Mouse (Mus musculus) forebrain, embryonic 12.5 days (tissue): Measurements from ENCODE around the gene Prkce. TPM values are rescaled to one million over a fixed set of nuclear protein-coding genes. Genes with fewer than 3 reads are reported as not detected.

Source experiments
- ATAC-seq: fragments of 200-750 bp; cut with Nextera tagmentation; 2 replicates; pipeline ENCODE4 v1.8.0; 2017; ENCODE audit warnings: moderate TSS enrichment; ENCODE audit not compliant: low FRiP score
- H3K27ac ChIP-seq: fragments of 300-500 bp; sonication (generic); 2 replicates; pipeline ENCODE4 v1.5.1; 2016; ENCODE audit warnings: mild to moderate bottlenecking
- H3K27me3 ChIP-seq: fragments of 300-500 bp; sonication (generic); 2 replicates; pipeline ENCODE4 v1.6.1; 2016; ENCODE audit warnings: mild to moderate bottlenecking
- H3K36me3 ChIP-seq: fragments of 300-500 bp; sonication (generic); replicated peaks from 2 replicates; pipeline ENCODE4 v1.6.1; 2016; ENCODE audit warnings: mild to moderate bottlenecking
- H3K4me1 ChIP-seq: fragments of 300-500 bp; sonication (generic); 2 replicates; pipeline ENCODE4 v1.6.1; 2016
- H3K4me2 ChIP-seq: fragments of 300-500 bp; sonication (generic); 2 replicates; pipeline ENCODE4 v1.6.1; 2016; ENCODE audit warnings: mild to moderate bottlenecking, moderate library complexity
- H3K4me3 ChIP-seq: fragments of 300-500 bp; sonication (generic); replicated peaks from 2 replicates; pipeline ENCODE4 v1.5.1; 2016; ENCODE audit warnings: mild to moderate bottlenecking
- H3K9ac ChIP-seq: fragments of 300-500 bp; sonication (generic); 2 replicates; pipeline ENCODE4 v1.6.1; 2016; ENCODE audit warnings: mild to moderate bottlenecking
- H3K9me3 ChIP-seq: fragments of 300-500 bp; sonication (generic); 2 replicates; pipeline ENCODE4 v1.6.1; 2016
- WGBS: fragments of 180-500 bp; shearing (Covaris S2); methylation state at CpG from one replicate; pipeline ENCODE4 v1.1.7; 2016; 5-methylcytosine and 5-hydroxymethylcytosine counted together
- polyA plus RNA-seq: library from polyadenylated mRNA; unstranded; fragments of >200 nt; fragmentation: Nextera tagmentation; extraction: Ambion mirVana; gene quantifications from 2 replicates; pipeline ENCODE4 v1.2.1, GENCODE M21; 2016

Prkce gene
- polyA plus RNA-seq, 1 experiment from 2014 or later: 6.0 TPM

DNA sequence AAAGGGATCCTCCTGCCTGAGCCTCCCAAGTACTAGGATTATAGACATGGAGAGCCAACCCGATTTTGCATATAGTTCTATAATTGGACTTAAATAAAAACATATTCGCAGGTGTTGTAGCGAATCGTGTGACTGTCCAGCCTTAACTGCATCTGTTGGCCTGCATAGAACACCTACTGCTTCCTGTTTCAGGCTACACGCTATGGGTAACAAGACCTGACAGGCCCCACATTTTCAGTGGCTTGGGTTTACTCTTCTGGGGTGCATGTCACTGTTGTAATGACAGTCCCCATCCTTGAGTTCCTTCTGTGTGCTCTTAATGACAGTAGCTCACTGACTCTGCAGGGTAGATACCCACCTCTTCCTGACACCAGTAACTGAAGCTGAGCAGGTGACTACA, 278.3 kb downstream of the Prkce start:
- no peaks in the 10 kb centered on the region for H3K36me3 ChIP-seq
- ATAC-seq: no peak
- H3K9me3 ChIP-seq: peaks cover 6% of the 10 kb centered on the region; the same call in 1 of the 2 replicates
- peaks cover 6% of the 10 kb centered on the region for H3K4me1 ChIP-seq
- H3K27ac ChIP-seq: no peak overlapping the region
- no peaks in the 10 kb centered on the region for H3K27me3 ChIP-seq
- no peak overlapping the region for H3K4me2 ChIP-seq
- WGBS: 92% methylated on average over 5 of the region's 5 CpGs
- H3K9ac ChIP-seq: no peak overlapping the region
- H3K4me3 ChIP-seq: no peak overlapping the region

DNA sequence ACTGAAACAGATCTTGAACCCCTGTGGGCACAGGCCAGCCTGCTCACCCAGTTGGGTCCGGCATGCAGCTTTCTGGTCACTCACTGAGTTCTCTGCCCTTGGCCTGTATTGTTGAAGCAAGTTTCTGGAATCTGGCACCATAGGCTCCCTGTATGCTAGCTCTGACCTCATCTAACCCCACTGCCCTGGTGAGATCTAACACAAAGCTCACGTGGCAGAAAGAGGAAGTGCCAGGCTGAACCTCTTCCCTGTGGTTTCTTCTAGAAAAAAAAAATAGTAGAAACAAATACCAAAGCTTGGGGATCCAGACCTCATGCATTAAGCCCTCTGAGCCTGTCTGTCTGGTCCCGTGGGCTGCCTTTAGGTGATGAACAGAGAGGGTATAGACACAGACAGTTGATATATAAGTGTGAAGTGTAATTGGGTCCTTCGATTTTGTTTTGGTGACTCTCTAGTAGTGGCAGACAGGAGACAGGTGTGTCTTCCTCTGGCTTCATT, 279.6 kb downstream of the Prkce start:
- Histone ChIP-seq H3K27me3 (no peaks in the 10 kb centered on the region), H3K4me3 (no peak overlapping the region), H3K4me2 (no peak overlapping the region), H3K27ac (no peak overlapping the region), H3K9me3 (peaks cover 6% of the 10 kb centered on the region; the same call in 1 of the 2 replicates), H3K4me1 (peaks cover 6% of the 10 kb centered on the region), H3K36me3 (no peaks in the 10 kb centered on the region), H3K9ac (no peak overlapping the region)
- WGBS: 87% methylated on average over 4 of the region's 4 CpGs
- ATAC-seq: no peak

DNA sequence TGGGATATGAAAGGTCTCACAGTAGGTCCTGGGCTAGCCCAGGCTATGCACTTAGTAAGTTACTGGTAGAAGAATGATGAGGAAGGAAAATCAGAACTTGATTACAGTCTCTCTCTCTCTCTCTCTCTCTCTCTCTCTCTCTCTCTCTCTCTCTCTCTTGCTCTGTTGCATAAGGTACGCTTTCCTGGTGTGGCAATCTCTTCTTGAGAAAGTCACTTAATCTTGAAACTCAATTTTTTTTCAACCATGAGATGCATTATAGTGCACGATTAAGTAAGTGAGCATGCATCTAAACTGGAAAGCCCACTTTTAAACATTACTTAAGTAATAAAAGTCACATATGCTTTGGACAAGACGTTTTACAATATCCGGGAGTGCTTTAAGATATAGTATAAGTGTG, 285.3 kb downstream of the Prkce start:
- no peak for ATAC-seq
- 91% methylated on average over 4 of the region's 4 CpGs for WGBS

DNA sequence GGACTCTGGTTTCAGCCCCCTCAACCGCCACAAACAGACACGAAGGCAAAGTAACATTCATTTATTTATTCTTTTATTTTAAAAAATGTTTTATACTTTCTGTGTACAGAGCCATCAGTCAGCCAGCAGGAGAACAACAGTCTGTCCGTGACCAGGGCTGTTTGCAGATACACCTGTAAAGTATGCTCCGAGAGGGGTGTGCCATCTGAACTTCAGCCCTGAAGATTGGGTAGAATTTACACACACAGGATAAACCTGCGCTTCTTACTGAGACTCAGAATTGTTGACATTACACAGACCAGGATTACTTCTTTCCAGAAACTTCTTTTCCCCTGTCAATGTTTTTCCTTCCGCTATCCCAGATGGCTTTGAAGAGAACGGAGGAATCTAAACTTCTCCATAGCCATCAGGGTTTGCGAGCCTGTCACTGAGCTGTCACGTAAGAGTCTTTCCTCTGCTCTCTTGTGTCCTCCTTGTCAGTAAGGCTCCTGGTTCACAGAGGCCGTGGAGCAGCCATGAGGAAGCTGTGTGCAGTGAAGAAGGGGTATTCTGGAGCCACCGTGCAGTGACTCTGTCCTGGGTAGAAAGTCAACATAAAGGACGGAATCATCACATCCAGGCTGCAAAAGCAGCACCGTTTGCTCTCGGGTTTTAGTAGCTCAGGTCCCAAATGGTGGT, 286.2 kb downstream of the Prkce start:
- Histone ChIP-seq H3K9ac (no peak overlapping the region), H3K9me3 (no peaks in the 10 kb centered on the region), H3K4me2 (no peak overlapping the region), H3K4me3 (no peak overlapping the region), H3K4me1 (no peaks in the 10 kb centered on the region), H3K27me3 (no peaks in the 10 kb centered on the region), H3K27ac (no peak overlapping the region), H3K36me3 (no peaks in the 10 kb centered on the region)
- no peak for ATAC-seq
- 91% methylated on average over 14 of the region's 14 CpGs for WGBS

More for the DNA sequence above, 285.3 kb downstream of the Prkce start:
- H3K4me1 ChIP-seq: no peaks in the 10 kb centered on the region
- H3K27me3 ChIP-seq: no peaks in the 10 kb centered on the region
- H3K9me3 ChIP-seq: peaks cover 5% of the 10 kb centered on the region; the same call in 1 of the 2 replicates
- no peak overlapping the region for H3K4me2 ChIP-seq
- no peak overlapping the region for H3K27ac ChIP-seq
- H3K9ac ChIP-seq: no peak overlapping the region
- no peak overlapping the region for H3K4me3 ChIP-seq
- H3K36me3 ChIP-seq: no peaks in the 10 kb centered on the region

DNA sequence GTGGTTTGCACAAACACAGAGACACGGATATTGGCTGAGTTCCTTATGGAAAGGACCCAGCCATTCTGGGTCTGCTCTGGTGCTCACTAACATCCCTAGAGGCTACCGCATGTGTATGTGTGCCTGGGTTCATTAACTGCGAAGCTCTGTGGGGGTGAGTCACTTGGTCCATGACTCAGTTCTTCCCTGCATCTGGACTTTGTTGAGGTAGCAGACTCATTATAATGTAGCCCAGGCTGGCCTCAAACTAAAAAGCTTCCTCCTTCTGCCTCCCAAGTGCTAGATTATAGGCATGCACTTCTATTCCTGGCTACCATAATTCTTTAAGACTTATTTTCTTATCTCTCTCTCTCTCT, 286.7 kb downstream of the Prkce start:
- Histone ChIP-seq H3K4me1 (no peaks in the 10 kb centered on the region), H3K4me2 (no peak overlapping the region), H3K9me3 (no peaks in the 10 kb centered on the region), H3K27ac (no peak overlapping the region), H3K36me3 (no peaks in the 10 kb centered on the region), H3K4me3 (no peak overlapping the region), H3K9ac (no peak overlapping the region), H3K27me3 (no peaks in the 10 kb centered on the region)
- no peak for ATAC-seq
- 91% methylated on average over 3 of the region's 3 CpGs for WGBS

DNA sequence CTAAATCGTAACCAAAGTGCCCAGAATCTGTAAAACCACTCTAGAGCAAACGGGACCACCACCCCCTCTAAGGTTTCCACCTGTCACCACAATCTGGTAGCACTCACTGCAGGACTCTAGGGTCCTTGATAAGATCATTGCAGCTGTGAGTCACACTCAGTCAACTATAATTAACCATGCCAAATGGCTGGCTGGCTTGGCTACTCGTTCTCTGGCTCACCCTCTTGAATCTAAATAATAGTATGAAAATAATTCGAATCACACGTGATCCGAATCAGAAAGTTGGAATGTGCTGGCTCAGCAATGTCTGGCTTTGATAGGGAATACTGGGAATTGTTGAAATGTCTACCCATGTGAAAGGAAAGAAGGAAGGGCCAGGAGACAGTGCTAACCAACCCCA, 288.9 kb downstream of the Prkce start:
- Histone ChIP-seq H3K4me1 (no peaks in the 10 kb centered on the region), H3K27ac (no peak overlapping the region), H3K9me3 (no peaks in the 10 kb centered on the region), H3K4me3 (no peak overlapping the region), H3K36me3 (no peaks in the 10 kb centered on the region), H3K27me3 (no peaks in the 10 kb centered on the region), H3K4me2 (no peak overlapping the region), H3K9ac (no peak overlapping the region)
- no peak for ATAC-seq
- WGBS: 87% methylated on average over 6 of the region's 6 CpGs

DNA sequence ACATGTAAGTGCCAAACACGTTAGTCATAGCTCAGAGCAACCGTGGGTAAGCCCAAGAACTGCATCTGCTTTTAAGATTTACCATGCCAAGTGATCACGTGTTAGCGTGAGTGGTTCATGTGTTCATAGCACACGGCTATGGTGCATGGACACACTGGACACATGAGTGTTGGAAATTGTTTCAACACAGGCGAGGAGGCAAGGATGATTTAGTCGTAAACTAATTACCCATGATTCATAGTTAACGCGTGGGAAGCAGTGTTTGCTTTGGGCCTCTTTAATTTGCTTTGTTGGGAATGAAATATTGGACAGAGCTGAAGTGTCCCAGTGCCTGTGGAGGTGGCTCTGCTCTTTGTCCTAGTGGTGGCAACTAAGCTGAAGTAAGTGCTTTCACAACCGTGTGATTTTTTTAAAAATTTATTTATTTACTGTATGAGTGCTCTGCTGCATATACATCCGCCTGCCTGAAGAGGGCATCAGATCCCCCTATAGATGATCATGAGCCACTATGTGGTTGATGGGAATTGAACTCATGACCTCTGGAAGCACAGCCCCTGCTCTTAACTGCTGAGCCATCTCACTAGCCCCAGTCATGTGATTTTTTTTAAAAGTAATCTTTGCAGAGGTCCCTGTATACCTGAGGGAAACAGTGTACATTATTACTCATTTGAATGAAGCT, 290.9 kb downstream of the Prkce start:
- no peaks in the 10 kb centered on the region for H3K4me1 ChIP-seq
- no peaks in the 10 kb centered on the region for H3K36me3 ChIP-seq
- no peak overlapping the region for H3K4me3 ChIP-seq
- ATAC-seq: no peak
- H3K9ac ChIP-seq: no peak overlapping the region
- H3K9me3 ChIP-seq: no peaks in the 10 kb centered on the region
- peaks cover 11% of the 10 kb centered on the region for H3K27me3 ChIP-seq
- no peak overlapping the region for H3K27ac ChIP-seq
- H3K4me2 ChIP-seq: no peak overlapping the region
- 84% methylated on average over 11 of the region's 11 CpGs for WGBS

DNA sequence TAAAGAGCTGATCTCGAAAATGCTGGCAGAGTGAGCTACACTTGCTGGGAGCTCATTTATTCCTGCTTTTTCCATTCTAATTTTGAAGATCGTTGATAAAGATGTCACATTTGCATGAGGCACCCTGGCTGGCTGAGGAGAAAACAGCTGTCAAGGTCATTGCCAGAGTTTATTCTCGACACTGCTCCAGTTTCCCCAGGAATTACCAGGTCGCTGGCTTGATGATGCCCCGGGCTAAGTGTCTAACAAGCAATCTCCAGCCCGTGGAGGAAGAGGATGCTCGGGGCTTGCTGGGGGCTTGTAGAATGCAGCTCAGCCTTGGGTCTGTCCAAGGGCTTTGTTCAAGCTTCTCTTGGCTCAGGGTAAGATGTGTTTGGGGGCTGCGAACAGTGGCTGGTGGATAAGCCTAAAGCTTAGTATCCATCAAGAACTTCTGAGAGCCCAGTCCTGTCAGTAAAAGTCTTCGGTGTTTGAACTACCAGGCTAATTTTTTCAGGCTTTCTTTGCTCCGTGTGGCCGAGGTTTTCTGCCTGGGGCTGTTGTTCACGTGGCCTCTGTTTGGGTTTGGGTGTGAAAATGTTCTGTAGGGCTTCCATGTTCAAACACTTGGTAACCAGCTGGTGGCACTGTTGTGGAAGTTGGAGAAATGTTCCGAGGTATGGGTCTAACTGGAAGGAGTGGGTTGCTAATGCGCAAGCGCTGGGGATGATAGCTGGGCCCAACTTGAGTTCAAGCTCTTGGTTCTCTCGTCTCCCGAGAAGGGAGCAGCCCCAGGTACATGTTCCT, 293.3 kb downstream of the Prkce start:
- Histone ChIP-seq H3K36me3 (no peaks in the 10 kb centered on the region), H3K9ac (no peak overlapping the region), H3K4me3 (no peak overlapping the region), H3K4me2 (no peak overlapping the region), H3K4me1 (peaks cover 14% of the 10 kb centered on the region), H3K27ac (no peak overlapping the region), H3K27me3 (peaks cover 32% of the 10 kb centered on the region), H3K9me3 (no peaks in the 10 kb centered on the region)
- WGBS: 72% methylated on average over 17 of the region's 17 CpGs
- ATAC-seq: no peak

DNA sequence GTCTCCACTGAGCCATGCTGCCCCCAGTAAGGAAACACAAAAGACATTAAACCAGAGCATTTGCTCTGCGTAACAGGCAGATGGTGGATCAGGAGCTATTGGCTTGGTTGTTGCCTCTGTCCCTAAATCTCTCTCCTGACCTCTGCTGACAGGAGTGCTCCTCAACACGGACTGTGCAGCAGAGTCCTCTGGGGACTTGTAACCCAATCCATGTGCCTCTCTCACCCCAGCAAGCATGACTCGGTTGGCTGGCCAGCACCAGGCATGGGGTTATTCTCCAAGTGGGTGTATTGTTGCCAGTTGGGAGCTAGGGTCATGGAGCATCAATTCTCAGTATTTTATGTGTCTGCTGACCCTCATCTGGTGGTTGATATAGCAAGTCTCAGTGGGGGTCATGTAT, 295.8 kb downstream of the Prkce start:
- Histone ChIP-seq H3K27ac (no peak overlapping the region), H3K9me3 (no peaks in the 10 kb centered on the region), H3K4me1 (peaks cover 36% of the 10 kb centered on the region), H3K4me3 (no peak overlapping the region), H3K9ac (no peak overlapping the region), H3K27me3 (peaks cover 50% of the 10 kb centered on the region), H3K4me2 (no peak overlapping the region), H3K36me3 (no peaks in the 10 kb centered on the region)
- WGBS: 75% methylated on average over 3 of the region's 3 CpGs
- ATAC-seq: no peak

DNA sequence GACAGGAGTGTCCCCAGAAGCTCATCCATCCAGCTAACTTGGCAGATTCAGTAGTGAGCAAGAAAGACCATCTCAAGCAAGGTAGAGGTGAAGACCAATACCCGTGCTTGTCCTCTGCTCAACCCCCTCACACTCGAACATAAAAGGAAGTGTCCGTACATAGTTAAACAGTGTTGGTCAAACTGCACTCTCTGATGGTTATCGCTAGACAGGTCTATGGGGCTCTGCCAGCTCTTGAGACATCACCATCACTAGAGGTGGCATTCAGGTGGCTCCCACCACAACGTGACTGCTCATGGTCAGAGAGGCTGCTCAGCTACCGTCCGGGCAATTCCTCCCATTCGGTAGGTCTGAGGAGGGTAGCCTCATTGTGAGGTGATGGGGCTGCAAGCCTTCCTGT, 296.6 kb downstream of the Prkce start:
- no peak overlapping the region for H3K27ac ChIP-seq
- no peak for ATAC-seq
- no peaks in the 10 kb centered on the region for H3K9me3 ChIP-seq
- H3K4me1 ChIP-seq: peaks cover 43% of the 10 kb centered on the region
- H3K4me2 ChIP-seq: no peak overlapping the region
- H3K4me3 ChIP-seq: no peak overlapping the region
- 92% methylated on average over 8 of the region's 8 CpGs for WGBS
- H3K36me3 ChIP-seq: no peaks in the 10 kb centered on the region
- peaks cover 58% of the 10 kb centered on the region for H3K27me3 ChIP-seq
- no peak overlapping the region for H3K9ac ChIP-seq

DNA sequence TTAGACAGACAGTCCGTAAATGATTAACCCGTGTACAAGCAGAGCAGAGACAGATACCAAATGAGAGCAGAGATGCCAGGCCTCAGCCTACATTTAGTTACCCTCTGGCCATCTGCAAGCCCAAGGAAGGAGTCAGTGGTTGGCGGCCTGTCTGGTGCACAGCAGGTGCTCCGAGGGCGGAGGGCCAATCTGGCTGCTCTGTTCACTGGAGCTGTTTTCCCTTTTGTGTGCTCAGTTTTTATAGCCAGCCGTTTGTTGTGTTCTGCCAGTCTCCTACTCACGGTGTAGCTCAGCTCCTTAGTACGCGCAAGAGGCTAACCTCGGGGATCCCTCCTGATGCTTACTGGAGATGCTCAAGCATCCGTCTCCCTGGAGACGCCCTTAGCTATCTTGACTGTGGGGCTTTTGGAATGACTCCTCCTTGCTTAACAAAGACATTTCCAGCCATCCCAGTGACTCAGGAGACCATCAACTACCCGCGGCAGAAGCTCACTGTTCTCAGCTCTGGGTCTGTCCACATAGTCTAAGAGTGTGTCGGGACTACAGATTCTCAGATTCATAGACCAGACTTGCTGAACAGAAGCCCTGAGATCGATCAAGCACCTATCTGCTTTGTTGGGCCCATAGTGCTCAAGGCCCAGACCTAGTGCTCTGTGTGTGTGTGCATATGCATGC, 297.2 kb downstream of the Prkce start:
- Histone ChIP-seq H3K36me3 (no peaks in the 10 kb centered on the region), H3K4me2 (no peak overlapping the region), H3K27me3 (peaks cover 61% of the 10 kb centered on the region), H3K4me1 (peaks cover 47% of the 10 kb centered on the region), H3K27ac (0 out of 2 replicates have a peak overlapping the region, but pooled peaks have one; percentile 19), H3K4me3 (no peak overlapping the region), H3K9ac (no peak overlapping the region), H3K9me3 (no peaks in the 10 kb centered on the region)
- 49% methylated on average over 16 of the region's 16 CpGs for WGBS
- peak; percentile 25; the same call in 1 of the 2 replicates for ATAC-seq

DNA sequence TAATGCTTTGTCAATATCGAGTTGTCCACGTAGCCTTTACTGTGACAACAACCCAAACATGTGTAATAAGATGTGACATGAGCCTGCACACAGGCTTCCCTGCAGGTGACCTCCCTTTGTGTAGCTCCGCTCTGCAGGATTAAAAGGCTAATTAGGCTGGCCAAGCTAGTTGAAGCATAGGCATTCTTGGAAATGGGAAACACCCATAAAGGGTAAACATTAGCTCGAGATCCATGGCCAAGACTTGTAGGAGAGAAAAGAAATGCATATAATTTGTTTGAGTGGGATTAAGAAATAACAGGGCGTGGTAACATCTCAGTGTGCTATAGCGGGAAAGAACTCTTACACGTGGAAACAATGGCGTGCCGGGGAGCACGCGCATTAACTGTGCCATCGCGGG, 298.3 kb downstream of the Prkce start:
- H3K4me1 ChIP-seq: peaks cover 47% of the 10 kb centered on the region
- H3K36me3 ChIP-seq: no peaks in the 10 kb centered on the region
- no peak overlapping the region for H3K27ac ChIP-seq
- ATAC-seq: no peak; the same call in 1 of the 2 replicates
- no peak overlapping the region for H3K4me3 ChIP-seq
- H3K9me3 ChIP-seq: no peaks in the 10 kb centered on the region
- H3K27me3 ChIP-seq: peaks cover 71% of the 10 kb centered on the region
- no peak overlapping the region for H3K9ac ChIP-seq
- 10% methylated on average over 13 of the region's 13 CpGs for WGBS
- peak overlapping the region; percentile 38 for H3K4me2 ChIP-seq
